Mouse (Mus musculus) ovary, adult 2 months (tissue): ENCODE measurements around the gene Tomm40. TPM values are rescaled to one million over a fixed set of nuclear protein-coding genes. Genes with fewer than 3 reads are reported as not detected.

ENCODE experiments used
- polyA plus RNA-seq: library from polyadenylated mRNA; depleted of rRNA; stranded (reverse); fragments of >200 nt; gene quantifications from 2 replicates; pipeline ENCODE4 v1.2.3, GENCODE M21; 2012; rRNA removed

Gene Tomm40
- polyA plus RNA-seq, result 131 and 143 TPM in 2 replicates

DNA sequence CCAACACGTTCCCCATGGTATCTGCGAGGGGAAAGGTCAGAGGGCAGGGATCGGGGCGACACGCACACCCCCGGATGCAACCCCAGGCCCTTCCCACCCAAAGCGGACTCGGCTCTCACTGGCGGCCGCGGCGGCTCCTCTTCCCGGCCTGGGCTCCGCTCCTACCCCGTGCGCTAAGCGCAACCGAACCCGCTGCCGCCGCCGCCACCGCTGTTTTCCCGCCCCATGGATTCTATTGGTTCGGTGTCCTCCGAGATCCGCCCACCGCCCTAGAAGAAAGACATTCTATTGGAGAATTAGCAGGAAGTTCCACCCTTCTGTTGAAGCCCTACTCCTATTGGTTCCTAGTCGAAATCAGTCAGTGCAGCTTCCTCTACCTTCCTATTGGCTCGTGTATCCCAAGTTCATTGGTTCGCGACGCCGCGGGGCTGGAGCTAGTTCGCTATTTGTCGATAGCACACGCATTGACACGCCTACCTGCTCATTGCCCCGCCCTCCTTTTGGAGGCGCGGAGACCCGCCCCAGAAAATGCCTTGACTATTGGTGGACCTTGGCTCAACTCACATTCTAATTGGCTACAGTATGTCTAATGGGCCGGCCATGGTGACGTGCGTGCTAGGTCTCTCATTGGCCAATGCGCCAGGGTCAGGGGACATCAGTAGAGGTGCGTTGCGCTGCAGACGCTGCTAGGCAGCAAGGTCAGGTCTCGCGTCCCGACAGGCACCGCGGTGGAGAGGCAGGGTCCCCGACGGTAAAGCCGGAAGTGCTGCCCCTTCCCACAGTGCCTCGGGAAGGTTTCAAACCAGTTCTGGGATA, at the start of gene Tomm40:
Tomm40 (minus strand) TSS at position 200 of the 816 bp plus-strand sequence.

GRCm38 (mm10) chr7:19750217-19751069, 35.2 kb upstream of the Tomm40 start, which contains the start of gene Nectin2:
Gene Nectin2, minus strand, starts transcription at chr7:19750483.

DNA sequence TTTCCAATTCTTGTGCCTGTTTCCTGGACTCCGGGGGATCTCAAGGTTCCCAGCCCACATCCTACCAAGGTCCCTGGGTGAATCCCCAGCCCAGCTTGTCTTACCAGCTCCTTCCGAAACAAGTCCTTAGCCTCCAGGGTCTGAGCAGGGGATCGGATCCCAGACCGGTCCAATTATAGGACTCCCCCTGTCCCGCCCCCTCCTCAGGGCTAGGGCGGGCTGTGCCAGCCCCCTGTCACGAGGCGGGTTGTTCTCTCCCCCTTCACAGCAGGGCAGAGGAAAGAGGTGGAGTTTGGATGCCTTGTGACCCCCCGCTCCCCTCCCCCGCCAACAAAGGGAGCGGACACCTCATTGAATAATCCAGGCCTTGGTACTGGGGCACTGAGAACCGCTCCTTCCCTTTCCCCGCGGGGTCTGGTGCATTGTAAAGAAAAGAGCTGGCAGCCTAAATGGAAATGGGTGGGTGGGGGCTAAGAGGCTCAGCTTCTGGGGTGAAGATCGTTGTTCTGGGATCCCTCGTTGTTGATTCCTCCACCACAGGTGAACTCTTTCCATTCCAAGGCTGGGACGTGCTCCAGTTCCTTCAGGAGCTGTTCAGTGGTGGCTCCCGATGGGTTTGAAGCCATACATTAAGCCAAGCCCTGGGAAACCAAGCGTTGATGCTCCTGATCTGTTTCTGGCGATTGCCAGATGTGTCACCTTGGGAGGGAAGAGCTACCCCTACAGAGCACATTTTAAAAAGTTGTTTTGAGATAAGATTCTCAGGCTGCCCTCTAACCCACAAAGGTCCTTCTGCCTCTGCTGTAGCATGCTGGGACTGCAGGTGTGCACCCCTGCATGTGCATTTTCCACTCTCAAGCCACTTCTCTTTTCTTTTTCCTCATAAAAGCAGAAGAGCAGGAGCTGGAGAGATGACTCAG, 16.1 kb downstream of the Tomm40 start, which contains the start of gene Apoe:
Apoe (minus strand) TSS at position 282 of the 920 bp plus-strand sequence.

DNA sequence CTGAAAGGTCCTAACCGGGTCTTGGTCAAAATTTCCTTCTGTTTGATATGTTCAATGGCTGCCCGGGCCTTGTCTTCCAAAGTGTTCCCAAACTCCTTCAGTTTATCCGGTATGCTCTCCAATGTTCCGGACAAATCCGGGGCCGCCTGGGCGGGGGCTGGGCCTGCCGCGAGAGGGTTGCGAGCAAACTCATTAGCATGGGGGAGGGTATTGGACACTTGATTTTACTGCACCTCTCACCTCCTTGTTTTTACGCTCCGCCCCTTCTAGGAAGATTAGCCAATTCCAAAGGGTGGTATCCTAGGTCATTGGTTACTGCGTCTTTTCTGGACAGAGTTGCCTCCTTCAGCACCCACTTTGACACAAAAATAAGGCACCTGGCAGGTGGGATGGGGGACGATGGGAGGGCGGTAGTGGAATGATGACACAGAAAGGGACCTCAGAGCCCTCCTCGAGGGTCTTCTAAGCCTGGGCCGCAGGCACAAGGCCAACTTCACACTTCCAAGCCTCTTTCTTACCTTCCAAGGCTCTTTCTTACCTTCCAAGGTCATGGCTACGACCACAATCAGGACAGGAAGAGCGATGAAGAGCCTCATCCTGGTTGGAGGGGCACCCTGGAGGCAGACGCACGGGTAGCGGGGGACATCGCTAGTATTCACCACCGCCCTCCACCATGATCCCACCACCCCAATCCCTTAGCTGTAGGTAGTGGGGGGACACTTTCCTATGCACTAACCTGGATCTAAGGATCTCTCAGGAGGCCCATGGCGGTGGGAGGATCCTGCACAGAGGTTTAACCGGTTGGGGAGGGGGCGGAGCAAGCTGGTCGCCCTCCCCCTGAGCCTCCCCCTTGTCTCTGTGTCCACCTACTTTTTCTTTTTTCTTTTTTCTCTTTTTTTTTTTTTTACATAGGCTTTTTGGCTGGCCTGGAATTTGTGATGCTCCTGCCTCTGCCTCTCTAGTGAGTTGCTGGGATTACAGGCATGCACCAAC, 23.1 kb downstream of the Tomm40 start, which contains the start of gene Apoc1:
Apoc1 (minus strand) TSS at position 788 of the 993 bp plus-strand sequence.

GRCm38 (mm10) chr7:19681202-19681694, 34.0 kb downstream of the Tomm40 start, which contains the start of the genes Gm44805 and Apoc4:
Gene Gm44805, minus strand, starts transcription at chr7:19681423.
Gene Apoc4, minus strand, starts transcription at chr7:19681479.

GRCm38 (mm10) chr7:19677872-19678271, 37.4 kb downstream of the Tomm40 start, which contains the start of gene Apoc2:
Gene Apoc2, minus strand, starts transcription at chr7:19677941.

GRCm38 (mm10) chr7:19664955-19665841, 50.0 kb downstream of the Tomm40 start, which contains the start of gene Clptm1:
Gene Clptm1, minus strand, starts transcription at chr7:19665033.

Other genes with a start within 250 kb of the Tomm40 start
- gene Bloc1s3, start 207.1 kb downstream of the Tomm40 start, polyA plus RNA-seq, result 23.3 and 32.2 TPM in 2 replicates
- 122 and 123 TPM in 2 replicates for gene Trappc6a, start 207.0 kb downstream of the Tomm40 start, polyA plus RNA-seq
- 1.3 and 1.9 TPM in 2 replicates for gene Nkpd1, start 197.6 kb downstream of the Tomm40 start, polyA plus RNA-seq
- gene Ppp1r37, start 152.4 kb downstream of the Tomm40 start, polyA plus RNA-seq, result 147 and 159 TPM in 2 replicates
- gene Zfp296, start 138.2 kb downstream of the Tomm40 start, polyA plus RNA-seq, result 15.2 and 16.3 TPM in 2 replicates
- gene Gemin7, start 137.8 kb downstream of the Tomm40 start, polyA plus RNA-seq, result 230 and 252 TPM in 2 replicates
- 248 and 417 TPM in 2 replicates for gene Clasrp, start 111.0 kb downstream of the Tomm40 start, polyA plus RNA-seq
- 34.7 and 48.6 TPM in 2 replicates for gene Relb, start 86.0 kb downstream of the Tomm40 start, polyA plus RNA-seq
- 131 and 152 TPM in 2 replicates for gene Clptm1, start 50.4 kb downstream of the Tomm40 start, polyA plus RNA-seq
- 1.2 and 3.3 TPM in 2 replicates for gene Apoc2, start 37.5 kb downstream of the Tomm40 start, polyA plus RNA-seq
- gene Gm44805, start 34.0 kb downstream of the Tomm40 start, polyA plus RNA-seq, result not detected in 2 replicates
- 2.4 and 7.3 TPM in 2 replicates for gene Apoc4, start 34.0 kb downstream of the Tomm40 start, polyA plus RNA-seq
- 3.8 and 11.0 TPM in 2 replicates for gene Apoc1, start 22.8 kb downstream of the Tomm40 start, polyA plus RNA-seq
- 3,327 and 3,331 TPM in 2 replicates for gene Apoe, start 16.2 kb downstream of the Tomm40 start, polyA plus RNA-seq
- gene Nectin2, start 35.0 kb upstream of the Tomm40 start, polyA plus RNA-seq, result 136 and 141 TPM in 2 replicates
- 233 and 256 TPM in 2 replicates for gene Bcam, start 55.6 kb upstream of the Tomm40 start, polyA plus RNA-seq
- 8.6 and 11.5 TPM in 2 replicates for gene Cblc, start 81.4 kb upstream of the Tomm40 start, polyA plus RNA-seq
- 78.2 and 94.4 TPM in 2 replicates for gene Bcl3, start 107.3 kb upstream of the Tomm40 start, polyA plus RNA-seq
- gene Gm19345, start 136.6 kb upstream of the Tomm40 start, polyA plus RNA-seq, result 0.49 and 0.91 TPM in 2 replicates
- gene Ceacam16, start 145.9 kb upstream of the Tomm40 start, polyA plus RNA-seq, result 0.15 and 0.31 TPM in 2 replicates
- 0.15 TPM in 2 replicates for gene Ceacam19, start 172.5 kb upstream of the Tomm40 start, polyA plus RNA-seq
- gene Pvr, start 205.7 kb upstream of the Tomm40 start, polyA plus RNA-seq, result 19.3 and 26.5 TPM in 2 replicates
- gene Igsf23, start 235.3 kb upstream of the Tomm40 start, polyA plus RNA-seq, result 0.68 and 1.3 TPM in 2 replicates
- 0.31 and 0.58 TPM in 2 replicates for gene Ceacam20, start 250.0 kb upstream of the Tomm40 start, polyA plus RNA-seq